Mouse (Mus musculus): ENCODE results near the gene Csnk1d.
A peak's percentile ranks its signal among the peaks of the same experiment; 100 is the strongest.

Csnk1d gene

GRCm38 (mm10) chr11:120990951-120991526, at the start of gene Csnk1d:
Gene Csnk1d, minus strand, starts transcription at chr11:120991330.
- peak; percentile 100 for DNase-seq

- peak; percentile 36 for DNase-seq
These were observed 48.2 kb upstream of the Csnk1d start, which contains the start of gene Cd7 for GRCm38 (mm10) chr11:121039302-121039701. Gene Cd7, minus strand, starts transcription at chr11:121039418.

GRCm38 (mm10) chr11:121038366-121039240, 47.5 kb upstream of the Csnk1d start:
- DNase-seq = peak; percentile 35

GRCm38 (mm10) chr11:121033118-121033517, 42.0 kb upstream of the Csnk1d start:
- DNase-seq = no peak

GRCm38 (mm10) chr11:121027259-121027658, 36.1 kb upstream of the Csnk1d start:
- DNase-seq = no peak

- DNase-seq = no peak
These were observed 33.0 kb upstream of the Csnk1d start for GRCm38 (mm10) chr11:121024163-121024562.

GRCm38 (mm10) chr11:121019501-121019900, 28.4 kb upstream of the Csnk1d start:
- no peak for DNase-seq

- DNase-seq = peak; percentile 79
These were observed 26.6 kb upstream of the Csnk1d start for GRCm38 (mm10) chr11:121017703-121018102.

- DNase-seq = no peak
These were observed 24.3 kb upstream of the Csnk1d start for GRCm38 (mm10) chr11:121015472-121015871.

GRCm38 (mm10) chr11:121014896-121015300, 23.8 kb upstream of the Csnk1d start:
- DNase-seq = no peak

GRCm38 (mm10) chr11:121013656-121014055, 22.5 kb upstream of the Csnk1d start:
- no peak for DNase-seq

- no peak for DNase-seq
These were observed 19.1 kb upstream of the Csnk1d start for GRCm38 (mm10) chr11:121010044-121010755.

- DNase-seq = no peak
These were observed 15.1 kb upstream of the Csnk1d start for GRCm38 (mm10) chr11:121006184-121006583.

- DNase-seq = no peak
These were observed 13.2 kb upstream of the Csnk1d start for GRCm38 (mm10) chr11:121004281-121004680.

GRCm38 (mm10) chr11:121001966-121002365, 10.8 kb upstream of the Csnk1d start:
- no peak for DNase-seq

- DNase-seq = no peak
These were observed 3.6 kb upstream of the Csnk1d start for GRCm38 (mm10) chr11:120994741-120995140.

- no peak for DNase-seq
These were observed 2.5 kb upstream of the Csnk1d start for GRCm38 (mm10) chr11:120993586-120993985.

- DNase-seq = no peak
These were observed 1.9 kb upstream of the Csnk1d start for GRCm38 (mm10) chr11:120993080-120993479.

- no peak for DNase-seq
These were observed 661 bp upstream of the Csnk1d start for GRCm38 (mm10) chr11:120991791-120992190.

GRCm38 (mm10) chr11:120990126-120990781, 876 bp downstream of the Csnk1d start:
- peak; percentile 64 for DNase-seq

- no peak for DNase-seq
These were observed 1.6 kb downstream of the Csnk1d start for GRCm38 (mm10) chr11:120989523-120989922.

GRCm38 (mm10) chr11:120988410-120988809, 2.7 kb downstream of the Csnk1d start:
- no peak for DNase-seq

GRCm38 (mm10) chr11:120987608-120988007, 3.5 kb downstream of the Csnk1d start:
- peak; percentile 50 for DNase-seq

Measured in thymus, postnatal 4 days (tissue).